Comparison of ENCODE assay signal across 9 mouse cellular contexts in genomic region chr2:83759667-83760066, GRCm38 (mm10). TPM values are rescaled to one million over a fixed set of nuclear protein-coding genes. Genes with fewer than 3 reads are reported as not detected.
DNase-seq lines count a peak whose midpoint lies in the region; ATAC-seq and TF ChIP-seq lines count a peak whose summit lies in the region.
"Had no signal": no experiment of that assay in that cellular context is flagged by ENCODE, and none has a peak within 500 bp of the region (broad histone marks: within the 10 kb centered on the region; RNA-seq: fewer than 3 reads in every experiment).

No protein-coding gene starts in this region.

- H3K9ac ChIP-seq in embryonic facial prominence, embryonic 11.5 days (replicated peaks; ENCODE audit: low read length), result no peak overlapping the region
- no peak overlapping the region for H3K9ac ChIP-seq in forebrain, embryonic 15.5 days (replicated peaks)
- no peak overlapping the region for H3K9ac ChIP-seq in hindbrain, postnatal 0 days (replicated peaks; ENCODE audit: low read length)
- no peak overlapping the region for H3K9ac ChIP-seq in midbrain, postnatal 0 days (replicated peaks; ENCODE audit: low read length, poor library complexity, severe bottlenecking)
- H3K9ac ChIP-seq: liver, embryonic 14.5 days had no signal

- DNase-seq in embryonic facial prominence, embryonic 11.5 days (ENCODE audit: low spot score), result peak; percentile 40
- DNase-seq in hindbrain, postnatal 0 days (ENCODE audit: low spot score), result peak; percentile 54
- DNase-seq in midbrain, postnatal 0 days (ENCODE audit: low spot score), result peak; percentile 65
- DNase-seq in adrenal gland, adult 2 months, result no peak
- DNase-seq in frontal cortex, adult 2 months (ENCODE audit: extremely low spot score in 1 of 2, low spot score in 1 of 2), result no peak
- no peak for DNase-seq in layer of hippocampus, postnatal 25 days (ENCODE audit: extremely low spot score in 1 of 2, low spot score in 1 of 2)

- H3K4me3 ChIP-seq in embryonic facial prominence, embryonic 11.5 days (ENCODE audit: low read depth, low read length), result no peak overlapping the region
- no peak overlapping the region for H3K4me3 ChIP-seq in forebrain, embryonic 15.5 days
- H3K4me3 ChIP-seq in hindbrain, postnatal 0 days (ENCODE audit: low read length), result no peak overlapping the region; the same call in 1 of the 2 replicates
- no peak overlapping the region for H3K4me3 ChIP-seq in midbrain, postnatal 0 days (ENCODE audit: low read depth, low read length)

- no peak overlapping the region for H3K27ac ChIP-seq in embryonic facial prominence, embryonic 11.5 days (replicated peaks; ENCODE audit: low read depth, low read length)
- H3K27ac ChIP-seq in forebrain, embryonic 15.5 days (replicated peaks), result no peak overlapping the region
- H3K27ac ChIP-seq in hindbrain, postnatal 0 days, result peak overlapping the region; percentile 72; the same call in 1 of the 2 replicates
- H3K27ac ChIP-seq in midbrain, postnatal 0 days (ENCODE audit: low read depth, low read length), result no peak overlapping the region
- H3K27ac ChIP-seq: liver, embryonic 14.5 days had no signal

- no peak overlapping the region for H3K4me2 ChIP-seq in embryonic facial prominence, embryonic 11.5 days (ENCODE audit: low read depth, low read length)
- peak overlapping the region; percentile 34; the same call in 1 of the 2 replicates for H3K4me2 ChIP-seq in forebrain, embryonic 15.5 days (replicated peaks)
- peak overlapping the region; percentile 49 for H3K4me2 ChIP-seq in hindbrain, postnatal 0 days (ENCODE audit: low read depth, low read length)
- peak overlapping the region; percentile 32; the same call in 1 of the 2 replicates for H3K4me2 ChIP-seq in midbrain, postnatal 0 days (ENCODE audit: low read depth, low read length, poor library complexity, severe bottlenecking)

- no peaks in the 10 kb centered on the region; the same call in 1 of the 2 replicates for H3K4me1 ChIP-seq in embryonic facial prominence, embryonic 11.5 days (ENCODE audit: control insufficient read depth, insufficient read depth, low read length)
- peaks cover 20% of the 10 kb centered on the region for H3K4me1 ChIP-seq in forebrain, embryonic 15.5 days
- no peaks in the 10 kb centered on the region for H3K4me1 ChIP-seq in hindbrain, postnatal 0 days (ENCODE audit: insufficient read depth, low read length)
- H3K4me1 ChIP-seq in midbrain, postnatal 0 days (ENCODE audit: insufficient read depth, low read length), result no peaks in the 10 kb centered on the region

- no peak for TF ChIP-seq CTCF in hindbrain, postnatal 0 days (IDR thresholded peaks at IDR 0.05; ENCODE audit: low read depth)
- TF ChIP-seq CTCF in midbrain, postnatal 0 days (IDR thresholded peaks at IDR 0.05), result no peak

- no peaks in the 10 kb centered on the region for H3K27me3 ChIP-seq in embryonic facial prominence, embryonic 11.5 days (ENCODE audit: control insufficient read depth, insufficient read depth, low read length)
- H3K27me3 ChIP-seq in forebrain, embryonic 15.5 days, result no peaks in the 10 kb centered on the region
- H3K27me3 ChIP-seq in hindbrain, postnatal 0 days (ENCODE audit: insufficient read depth, low read length), result no peaks in the 10 kb centered on the region
- no peaks in the 10 kb centered on the region for H3K27me3 ChIP-seq in midbrain, postnatal 0 days (ENCODE audit: insufficient read depth, low read length)

- peak; percentile 80; the same call in 1 of the 2 replicates for ATAC-seq in embryonic facial prominence, embryonic 11.5 days (replicated peaks; ENCODE audit: insufficient number of reproducible peaks, low FRiP score, low TSS enrichment, low read depth)
- peak; percentile 72 for ATAC-seq in forebrain, embryonic 15.5 days (replicated peaks)
- ATAC-seq in hindbrain, postnatal 0 days, result peak; percentile 84
- peak; percentile 54; the same call in 1 of the 2 replicates for ATAC-seq in midbrain, postnatal 0 days (ENCODE audit: low FRiP score)
- ATAC-seq: activated CD4-positive, CD25-positive, alpha-beta regulatory T cell, adult 4 months had no signal

- H3K36me3 ChIP-seq in embryonic facial prominence, embryonic 11.5 days (replicated peaks; ENCODE audit: control insufficient read depth, insufficient read depth, low read depth, low read length), result no peaks in the 10 kb centered on the region
- H3K36me3 ChIP-seq in forebrain, embryonic 15.5 days, result no peaks in the 10 kb centered on the region
- no peaks in the 10 kb centered on the region for H3K36me3 ChIP-seq in hindbrain, postnatal 0 days (ENCODE audit: insufficient read depth, low read length)
- H3K36me3 ChIP-seq in midbrain, postnatal 0 days (ENCODE audit: insufficient read depth, low read length), result no peaks in the 10 kb centered on the region

- WGBS in embryonic facial prominence, embryonic 11.5 days, result 55% methylated on average over 5 of the region's 5 CpGs
- 23% methylated on average over 5 of the region's 5 CpGs for WGBS in forebrain, embryonic 15.5 days
- WGBS in hindbrain, postnatal 0 days, result 49% methylated on average over 5 of the region's 5 CpGs
- 45% methylated on average over 5 of the region's 5 CpGs for WGBS in midbrain, postnatal 0 days

- H3K9me3 ChIP-seq in embryonic facial prominence, embryonic 11.5 days (replicated peaks; ENCODE audit: control insufficient read depth, low read length), result no peaks in the 10 kb centered on the region
- no peaks in the 10 kb centered on the region for H3K9me3 ChIP-seq in forebrain, embryonic 15.5 days
- no peaks in the 10 kb centered on the region for H3K9me3 ChIP-seq in hindbrain, postnatal 0 days (ENCODE audit: low read length)
- no peaks in the 10 kb centered on the region for H3K9me3 ChIP-seq in midbrain, postnatal 0 days (ENCODE audit: low read length)

RNA-seq across cellular contexts. Expression of gene Itgav, which starts 35.5 kb away (rescaled TPM):
- 59.7 and 76.1 TPM in 2 replicates for polyA plus RNA-seq in embryonic facial prominence, embryonic 11.5 days (2014; fragmentation: Nextera tagmentation; extraction: Ambion mirVana)
- 18.2 and 19.9 TPM in 2 replicates for polyA plus RNA-seq in forebrain, embryonic 15.5 days (2015; fragmentation: Nextera tagmentation; extraction: Ambion mirVana)
- total RNA-seq in hindbrain, postnatal 0 days (2014; rRNA removed), result 47.4 and 54.0 TPM in 2 replicates
- polyA plus RNA-seq in hindbrain, postnatal 0 days (2015; fragmentation: Nextera tagmentation; extraction: Ambion mirVana), result 30.8 and 39.4 TPM in 2 replicates
- total RNA-seq in midbrain, postnatal 0 days (2014; rRNA removed), result 30.5 and 30.7 TPM in 2 replicates
- 26.7 and 30.8 TPM in 2 replicates for polyA plus RNA-seq in midbrain, postnatal 0 days (2015; fragmentation: Nextera tagmentation; extraction: Ambion mirVana)
- total RNA-seq in adrenal gland, adult 2 months (2021), result 100 to 1,000 TPM; 127 to 133 TPM
- polyA plus RNA-seq in adrenal gland, adult 2 months (2012; rRNA removed), result 196 and 209 TPM in 2 replicates
- polyA plus RNA-seq in frontal cortex, adult 2 months (2012; rRNA removed), result 88.1 and 97.6 TPM in 2 replicates
- total RNA-seq in layer of hippocampus, postnatal 25 days (2021), result 10 to 100 TPM; 47.7 to 56.4 TPM

RNA-seq across cellular contexts. Expression of gene Fam171b, which starts 52.8 kb away (rescaled TPM):
- polyA plus RNA-seq in embryonic facial prominence, embryonic 11.5 days (2014; fragmentation: Nextera tagmentation; extraction: Ambion mirVana), result 26.6 and 30.9 TPM in 2 replicates
- polyA plus RNA-seq in forebrain, embryonic 15.5 days (2015; fragmentation: Nextera tagmentation; extraction: Ambion mirVana), result 63.5 and 67.5 TPM in 2 replicates
- 70.3 and 75.5 TPM in 2 replicates for total RNA-seq in hindbrain, postnatal 0 days (2014; rRNA removed)
- 69.0 and 72.1 TPM in 2 replicates for polyA plus RNA-seq in hindbrain, postnatal 0 days (2015; fragmentation: Nextera tagmentation; extraction: Ambion mirVana)
- 98.6 and 116 TPM in 2 replicates for total RNA-seq in midbrain, postnatal 0 days (2014; rRNA removed)
- 91.8 and 97.9 TPM in 2 replicates for polyA plus RNA-seq in midbrain, postnatal 0 days (2015; fragmentation: Nextera tagmentation; extraction: Ambion mirVana)
- total RNA-seq in adrenal gland, adult 2 months (2021), result 1 to 10 TPM; 4.2 to 5.9 TPM
- polyA plus RNA-seq in adrenal gland, adult 2 months (2012; rRNA removed), result 1.0 and 1.3 TPM in 2 replicates
- polyA plus RNA-seq in frontal cortex, adult 2 months (2012; rRNA removed), result 199 and 209 TPM in 2 replicates
- total RNA-seq in layer of hippocampus, postnatal 25 days (2021), result 100 to 1,000 TPM; 200 to 203 TPM

Comparison
In these comparisons a context has a peak if more than half of its experiments do, and no peak if none do; other contexts are left out.
1. DNase-seq: peak in embryonic facial prominence, embryonic 11.5 days (single experiment), hindbrain, postnatal 0 days (single experiment) and midbrain, postnatal 0 days (single experiment); none in adrenal gland, adult 2 months (single experiment), frontal cortex, adult 2 months (0 of 2) and layer of hippocampus, postnatal 25 days (0 of 2).
2. RNA of gene Fam171b, which starts 52.8 kb away (polyA plus RNA-seq): 199 to 209 TPM in frontal cortex, adult 2 months, 91.8 to 97.9 TPM in midbrain, postnatal 0 days, 69.0 to 72.1 TPM in hindbrain, postnatal 0 days, 63.5 to 67.5 TPM in forebrain, embryonic 15.5 days and 26.6 to 30.9 TPM in embryonic facial prominence, embryonic 11.5 days; 1.0 to 1.3 TPM in adrenal gland, adult 2 months; every median in the first group is over 10 times any median in the second.
3. Peak in every context shown above with its lines, with median percentiles within 50 percentile points of each other: ATAC-seq.